Mouse (Mus musculus): Measurements from ENCODE around the gene Fam102b. TPM values are rescaled to one million over a fixed set of nuclear protein-coding genes. Genes with fewer than 3 reads are reported as not detected.

Fam102b gene
- polyA plus RNA-seq, 1 experiment from 2014 or later, result 22.2 TPM

- ATAC-seq (ENCODE audit: low FRiP score), result no peak
- no peak overlapping the region for H3K4me2 ChIP-seq
- 87% methylated on average over 5 of the region's 5 CpGs for WGBS
- no peaks in the 10 kb centered on the region for H3K9me3 ChIP-seq (replicated peaks)
- no peaks in the 10 kb centered on the region for H3K4me1 ChIP-seq
- H3K27me3 ChIP-seq (replicated peaks), result no peaks in the 10 kb centered on the region
- no peak overlapping the region for H3K9ac ChIP-seq (replicated peaks)
- H3K27ac ChIP-seq (replicated peaks), result no peak overlapping the region
- no peak overlapping the region for H3K4me3 ChIP-seq (replicated peaks)
- H3K36me3 ChIP-seq, result no peaks in the 10 kb centered on the region
These were observed 19.2 kb downstream of the Fam102b start for GRCm38 (mm10) chr3:109008180-109008579.

- H3K4me1 ChIP-seq, result no peaks in the 10 kb centered on the region
- no peak overlapping the region for H3K9ac ChIP-seq (replicated peaks)
These were observed 21.6 kb downstream of the Fam102b start for GRCm38 (mm10) chr3:109005777-109006176.

GRCm38 (mm10) chr3:108999173-108999572 lies 28.2 kb downstream of the Fam102b start:
- Histone ChIP-seq H3K4me3 (replicated peaks) (no peak overlapping the region), H3K27ac (replicated peaks) (no peak overlapping the region), H3K4me1 (no peaks in the 10 kb centered on the region), H3K9me3 (replicated peaks) (no peaks in the 10 kb centered on the region), H3K4me2 (no peak overlapping the region), H3K9ac (replicated peaks) (no peak overlapping the region), H3K36me3 (peaks cover 19% of the 10 kb centered on the region), H3K27me3 (replicated peaks) (no peaks in the 10 kb centered on the region)
- WGBS, result 81% methylated on average over 1 of the region's 1 CpGs
- no peak for ATAC-seq (ENCODE audit: low FRiP score)

More at GRCm38 (mm10) chr3:109005777-109006176, 21.6 kb downstream of the Fam102b start:
- Histone ChIP-seq H3K36me3 (peaks cover 12% of the 10 kb centered on the region), H3K4me3 (replicated peaks) (no peak overlapping the region), H3K4me2 (no peak overlapping the region), H3K27me3 (replicated peaks) (no peaks in the 10 kb centered on the region), H3K9me3 (replicated peaks) (no peaks in the 10 kb centered on the region), H3K27ac (replicated peaks) (no peak overlapping the region)
- ATAC-seq (ENCODE audit: low FRiP score), result no peak
- WGBS, result 82% methylated on average over 5 of the region's 5 CpGs

GRCm38 (mm10) chr3:108997762-108998161 lies 29.6 kb downstream of the Fam102b start:
- Histone ChIP-seq H3K9ac (replicated peaks) (no peak overlapping the region), H3K36me3 (peaks cover 23% of the 10 kb centered on the region), H3K9me3 (replicated peaks) (no peaks in the 10 kb centered on the region), H3K4me3 (replicated peaks) (no peak overlapping the region), H3K27ac (replicated peaks) (no peak overlapping the region), H3K4me2 (no peak overlapping the region), H3K4me1 (no peaks in the 10 kb centered on the region), H3K27me3 (replicated peaks) (no peaks in the 10 kb centered on the region)
- WGBS, result 77% methylated on average over 4 of the region's 4 CpGs
- no peak for ATAC-seq (ENCODE audit: low FRiP score)

- H3K27me3 ChIP-seq (replicated peaks), result no peaks in the 10 kb centered on the region
- H3K9me3 ChIP-seq (replicated peaks), result no peaks in the 10 kb centered on the region
- WGBS, result 84% methylated on average over 11 of the region's 11 CpGs
- no peaks in the 10 kb centered on the region for H3K4me1 ChIP-seq
- H3K4me3 ChIP-seq (replicated peaks), result no peak overlapping the region
- peaks cover 22% of the 10 kb centered on the region for H3K36me3 ChIP-seq
- no peak overlapping the region for H3K9ac ChIP-seq (replicated peaks)
- no peak overlapping the region for H3K27ac ChIP-seq (replicated peaks)
- ATAC-seq (ENCODE audit: low FRiP score), result no peak
- H3K4me2 ChIP-seq, result no peak overlapping the region
These were observed 30.1 kb downstream of the Fam102b start for GRCm38 (mm10) chr3:108997284-108997683.

- Histone ChIP-seq H3K36me3 (peaks cover 26% of the 10 kb centered on the region), H3K27me3 (replicated peaks) (no peaks in the 10 kb centered on the region), H3K4me3 (replicated peaks) (no peak overlapping the region), H3K9me3 (replicated peaks) (no peaks in the 10 kb centered on the region), H3K9ac (replicated peaks) (no peak overlapping the region), H3K4me2 (no peak overlapping the region), H3K27ac (replicated peaks) (no peak overlapping the region), H3K4me1 (no peaks in the 10 kb centered on the region)
- no peak for ATAC-seq (ENCODE audit: low FRiP score)
- 89% methylated on average over 2 of the region's 2 CpGs for WGBS
These were observed 32.0 kb downstream of the Fam102b start for GRCm38 (mm10) chr3:108995379-108995778.

- no peaks in the 10 kb centered on the region for H3K9me3 ChIP-seq (replicated peaks)
- WGBS, result 95% methylated on average over 2 of the region's 2 CpGs
- peaks cover 29% of the 10 kb centered on the region for H3K36me3 ChIP-seq
- no peak overlapping the region for H3K27ac ChIP-seq (replicated peaks)
- H3K27me3 ChIP-seq (replicated peaks), result no peaks in the 10 kb centered on the region
- no peak overlapping the region for H3K4me3 ChIP-seq (replicated peaks)
- ATAC-seq (ENCODE audit: low FRiP score), result no peak
- no peak overlapping the region for H3K4me2 ChIP-seq
- no peak overlapping the region for H3K9ac ChIP-seq (replicated peaks)
- H3K4me1 ChIP-seq, result no peaks in the 10 kb centered on the region
These were observed 32.9 kb downstream of the Fam102b start for GRCm38 (mm10) chr3:108994477-108994876.

GRCm38 (mm10) chr3:108989971-108990548 lies 37.3 kb downstream of the Fam102b start:
- no peak for ATAC-seq (ENCODE audit: low FRiP score)
- H3K4me3 ChIP-seq (replicated peaks), result no peak overlapping the region
- H3K4me2 ChIP-seq, result no peak overlapping the region
- H3K9ac ChIP-seq (replicated peaks), result no peak overlapping the region
- peaks cover 36% of the 10 kb centered on the region for H3K36me3 ChIP-seq
- no peaks in the 10 kb centered on the region for H3K27me3 ChIP-seq (replicated peaks)
- H3K4me1 ChIP-seq, result 0 out of 2 replicates have a peak, but pooled peaks cover 5% of the 10 kb centered on the region
- H3K9me3 ChIP-seq (replicated peaks), result no peaks in the 10 kb centered on the region
- no peak overlapping the region for H3K27ac ChIP-seq (replicated peaks)
- 93% methylated on average over 9 of the region's 9 CpGs for WGBS

GRCm38 (mm10) chr3:108987009-108987659 lies 40.3 kb downstream of the Fam102b start:
- Histone ChIP-seq H3K9ac (replicated peaks) (no peak overlapping the region), H3K4me2 (no peak overlapping the region), H3K4me3 (replicated peaks) (no peak overlapping the region), H3K9me3 (replicated peaks) (no peaks in the 10 kb centered on the region), H3K27ac (replicated peaks) (no peak overlapping the region), H3K4me1 (0 out of 2 replicates have a peak, but pooled peaks cover 5% of the 10 kb centered on the region), H3K36me3 (peaks cover 40% of the 10 kb centered on the region), H3K27me3 (replicated peaks) (no peaks in the 10 kb centered on the region)
- 62% methylated on average over 12 of the region's 12 CpGs for WGBS
- ATAC-seq (ENCODE audit: low FRiP score), result peak; percentile 50; the same call in 1 of the 2 replicates

- Histone ChIP-seq H3K4me1 (0 out of 2 replicates have a peak, but pooled peaks cover 5% of the 10 kb centered on the region), H3K9ac (replicated peaks) (no peak overlapping the region), H3K27ac (replicated peaks) (no peak overlapping the region), H3K36me3 (peaks cover 34% of the 10 kb centered on the region), H3K9me3 (replicated peaks) (no peaks in the 10 kb centered on the region), H3K4me3 (replicated peaks) (no peak overlapping the region), H3K27me3 (replicated peaks) (no peaks in the 10 kb centered on the region), H3K4me2 (no peak overlapping the region)
- 92% methylated on average over 1 of the region's 1 CpGs for WGBS
- peak; percentile 28; the same call in 1 of the 2 replicates for ATAC-seq (ENCODE audit: low FRiP score)
These were observed 40.9 kb downstream of the Fam102b start for GRCm38 (mm10) chr3:108986534-108986933.

- WGBS, result 84% methylated on average over 5 of the region's 5 CpGs
- Histone ChIP-seq H3K36me3 (peaks cover 36% of the 10 kb centered on the region), H3K4me3 (replicated peaks) (no peak overlapping the region), H3K4me2 (no peak overlapping the region), H3K4me1 (0 out of 2 replicates have a peak, but pooled peaks cover 5% of the 10 kb centered on the region), H3K27me3 (replicated peaks) (no peaks in the 10 kb centered on the region), H3K9ac (replicated peaks) (no peak overlapping the region), H3K9me3 (replicated peaks) (no peaks in the 10 kb centered on the region), H3K27ac (replicated peaks) (no peak overlapping the region)
- no peak for ATAC-seq (ENCODE audit: low FRiP score)
These were observed 43.4 kb downstream of the Fam102b start for GRCm38 (mm10) chr3:108983989-108984388.

- H3K4me3 ChIP-seq (replicated peaks), result no peak overlapping the region
- ATAC-seq (ENCODE audit: low FRiP score), result no peak
These were observed 45.5 kb downstream of the Fam102b start for GRCm38 (mm10) chr3:108981946-108982345.

More at GRCm38 (mm10) chr3:108981946-108982345, 45.5 kb downstream of the Fam102b start:
- Histone ChIP-seq H3K9me3 (replicated peaks) (no peaks in the 10 kb centered on the region), H3K4me2 (no peak overlapping the region), H3K27ac (replicated peaks) (no peak overlapping the region), H3K36me3 (peaks cover 51% of the 10 kb centered on the region), H3K27me3 (replicated peaks) (no peaks in the 10 kb centered on the region), H3K4me1 (no peaks in the 10 kb centered on the region), H3K9ac (replicated peaks) (no peak overlapping the region)
- 79% methylated on average over 6 of the region's 6 CpGs for WGBS

Measured in neural tube, embryonic 15.5 days (tissue).